Mouse (Mus musculus) heart, postnatal 4 days (tissue): ENCODE results near the gene Zfp346. TPM values are rescaled to one million over a fixed set of nuclear protein-coding genes. Genes with fewer than 3 reads are reported as not detected.

Source experiments
- DNase-seq: peaks from one replicate; pipeline ENCODE4 v3.0.0; 2021
- total RNA-seq, 2 experiments: library from RNA; stranded (reverse); gene quantifications; 2 replicates each; pipeline ENCODE4 v1.2.3; 2021

Zfp346 gene
- total RNA-seq, 2 experiments from 2014 or later = 17.7 to 20.1 TPM

DNA sequence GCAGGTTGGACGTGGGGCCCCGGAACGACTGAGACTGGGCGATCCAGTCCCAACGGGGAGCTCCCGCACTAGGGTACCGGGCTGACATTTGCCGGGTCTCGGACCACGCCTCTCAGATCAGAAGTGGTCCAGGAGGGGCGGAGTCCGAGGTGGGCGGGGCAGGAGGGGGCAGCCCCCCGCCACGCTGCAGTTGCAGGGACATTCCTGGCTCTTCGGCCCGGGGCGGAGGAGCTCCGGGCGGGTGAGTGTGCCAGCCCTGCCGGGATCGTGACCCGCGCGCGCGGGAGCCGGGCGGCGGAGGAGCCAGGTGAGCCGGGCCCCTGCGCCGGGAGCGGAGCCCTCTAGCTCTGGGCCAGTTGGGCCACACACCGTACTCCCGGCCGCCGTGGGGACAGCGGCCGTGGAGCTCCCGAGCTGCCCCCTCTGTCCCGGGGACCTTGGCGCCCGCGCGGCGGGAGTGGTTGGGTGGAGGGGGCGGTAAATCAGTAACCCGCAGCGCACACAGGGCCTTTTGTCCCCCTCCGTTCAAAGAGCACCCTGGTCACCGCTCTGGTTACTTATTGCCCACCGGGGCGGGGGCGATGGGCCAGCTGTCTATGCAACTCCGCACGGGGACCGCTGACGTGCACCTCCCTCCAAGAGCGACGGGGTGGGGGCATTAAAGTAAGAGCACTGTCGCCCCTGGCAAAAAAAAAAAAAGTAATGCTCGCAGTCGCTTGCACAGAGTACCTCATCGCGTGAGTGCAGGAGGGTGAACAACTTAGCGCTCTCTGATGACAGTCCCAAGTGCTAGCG lies 47.7 kb downstream of the Zfp346 start, which contains the start of gene Fgfr4:
TSS of gene Fgfr4 (plus strand) at position 20 of the 795 bp plus-strand sequence.
- DNase-seq = peak; percentile 34

DNA sequence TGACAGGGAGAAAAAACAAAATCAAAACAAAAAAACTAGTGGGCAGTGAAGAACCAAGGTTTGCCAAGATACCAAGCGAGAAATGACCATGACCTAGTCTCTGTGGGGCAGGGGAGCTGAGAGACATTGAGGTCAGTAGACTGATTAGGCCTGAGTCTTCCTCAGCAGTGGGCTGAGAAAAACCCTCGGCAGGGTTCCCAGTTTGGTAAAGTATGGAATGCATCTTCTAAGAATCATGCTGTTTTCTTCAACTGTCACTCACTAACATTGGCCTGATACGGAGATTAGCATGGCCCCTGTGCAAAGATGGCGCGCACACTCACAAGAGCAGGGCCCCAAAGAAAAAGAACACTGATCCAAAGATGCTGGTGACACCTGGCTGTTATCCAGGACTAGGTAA lies 48.8 kb downstream of the Zfp346 start:
- DNase-seq = no peak

DNA sequence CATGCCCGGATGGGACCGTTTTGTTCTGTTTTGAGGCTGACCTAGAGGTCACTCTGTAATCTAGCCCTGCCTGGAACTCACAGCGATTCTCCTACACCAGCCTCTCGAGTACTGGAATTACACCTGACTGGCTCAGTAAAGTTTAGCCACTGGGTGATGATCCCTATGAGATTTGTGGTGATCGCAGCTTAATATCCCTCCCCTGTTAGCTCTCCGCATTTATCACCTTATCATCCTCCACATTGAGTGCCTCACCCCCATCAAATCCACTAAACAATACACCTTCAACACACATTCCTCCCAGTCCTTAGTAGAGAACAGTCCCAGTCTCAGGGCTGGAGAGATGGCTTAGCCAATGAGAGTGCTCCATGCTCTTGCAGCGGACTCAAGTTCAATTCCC lies 57.3 kb downstream of the Zfp346 start:
- DNase-seq = no peak

DNA sequence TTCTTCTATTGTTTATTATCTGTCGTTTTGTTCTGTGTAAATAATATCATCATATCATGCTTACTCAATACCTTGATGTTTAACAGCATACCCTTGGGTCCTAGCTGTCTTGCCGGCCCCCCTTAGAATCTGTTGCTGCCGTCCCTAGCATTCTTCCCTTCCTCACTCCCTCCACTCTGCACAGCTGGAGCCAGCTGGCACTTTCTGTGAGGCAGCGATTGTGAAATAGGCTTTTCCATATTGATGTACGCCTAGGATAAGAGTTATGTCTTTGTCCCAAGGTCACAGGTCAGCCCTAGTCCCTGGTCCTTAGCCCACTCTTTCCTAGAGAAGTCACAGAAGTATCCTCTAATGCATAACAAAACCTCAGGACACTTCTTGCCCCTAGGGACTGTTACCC lies 58.4 kb downstream of the Zfp346 start:
- DNase-seq = peak; percentile 33

DNA sequence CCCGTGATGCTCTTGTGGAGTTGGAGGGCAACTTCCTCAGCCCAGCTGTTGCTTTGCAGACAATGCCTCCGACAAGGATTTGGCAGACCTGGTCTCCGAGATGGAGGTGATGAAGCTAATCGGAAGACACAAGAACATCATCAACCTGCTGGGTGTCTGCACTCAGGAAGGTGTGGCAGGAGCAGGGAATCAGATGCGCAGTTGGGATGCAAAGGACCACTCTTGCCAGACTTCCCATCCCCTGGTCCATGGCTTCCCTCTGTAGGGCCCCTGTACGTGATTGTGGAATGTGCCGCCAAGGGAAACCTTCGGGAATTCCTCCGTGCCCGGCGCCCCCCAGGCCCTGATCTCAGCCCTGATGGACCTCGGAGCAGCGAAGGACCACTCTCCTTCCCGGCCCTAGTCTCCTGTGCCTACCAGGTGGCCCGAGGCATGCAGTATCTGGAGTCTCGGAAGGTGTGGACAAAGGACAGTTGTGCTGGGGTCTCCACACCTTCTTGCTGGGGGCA lies 60.8 kb downstream of the Zfp346 start:
- no peak for DNase-seq

DNA sequence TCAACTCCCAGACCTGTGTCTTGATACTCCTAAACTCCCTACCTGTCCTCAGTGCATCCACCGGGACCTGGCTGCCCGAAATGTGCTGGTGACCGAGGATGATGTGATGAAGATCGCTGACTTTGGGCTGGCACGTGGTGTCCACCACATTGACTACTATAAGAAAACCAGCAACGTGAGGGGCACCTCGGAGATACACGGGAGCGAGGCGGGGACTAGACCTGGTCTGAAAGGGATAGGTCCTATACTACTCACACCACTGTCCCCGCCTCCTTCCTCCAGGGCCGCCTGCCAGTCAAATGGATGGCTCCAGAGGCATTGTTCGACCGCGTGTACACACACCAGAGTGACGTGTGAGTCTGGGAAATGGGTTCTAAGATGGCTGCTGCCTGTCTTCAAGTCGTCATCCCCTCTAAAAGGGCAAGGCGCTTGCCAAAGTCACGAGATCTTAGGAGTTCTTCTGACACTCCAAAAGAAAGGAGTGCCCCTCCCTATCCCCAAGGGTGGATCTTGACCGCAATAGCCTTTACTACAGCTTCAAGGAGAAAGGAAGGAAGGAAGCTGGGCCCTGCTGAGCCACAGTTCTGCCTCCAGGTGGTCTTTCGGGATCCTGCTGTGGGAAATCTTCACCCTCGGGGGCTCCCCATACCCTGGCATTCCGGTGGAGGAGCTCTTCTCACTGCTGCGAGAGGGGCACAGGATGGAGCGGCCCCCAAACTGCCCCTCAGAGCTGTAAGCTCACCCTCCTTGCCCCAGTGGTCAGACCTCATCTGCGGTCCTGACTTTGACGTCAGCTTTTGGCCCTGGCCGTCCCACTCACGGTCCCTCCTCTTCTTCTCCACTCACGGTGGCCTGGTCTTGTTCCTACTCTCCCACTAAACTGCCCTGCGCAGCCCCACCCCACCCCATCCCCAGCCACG lies 62.0 kb downstream of the Zfp346 start:
- DNase-seq = no peak

DNA sequence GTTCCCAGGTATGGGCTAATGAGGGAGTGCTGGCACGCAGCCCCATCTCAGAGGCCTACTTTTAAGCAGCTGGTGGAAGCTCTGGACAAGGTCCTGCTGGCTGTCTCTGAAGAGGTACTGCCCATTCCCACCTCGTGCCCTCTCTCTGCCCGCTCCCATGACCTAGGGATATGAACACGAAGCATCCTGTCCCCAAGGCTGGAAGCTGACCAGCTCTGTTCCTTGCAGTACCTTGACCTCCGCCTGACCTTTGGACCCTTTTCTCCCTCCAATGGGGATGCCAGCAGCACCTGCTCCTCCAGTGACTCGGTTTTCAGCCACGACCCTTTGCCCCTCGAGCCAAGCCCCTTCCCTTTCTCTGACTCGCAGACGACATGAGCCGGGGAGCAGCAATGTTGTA lies 62.7 kb downstream of the Zfp346 start:
- DNase-seq = no peak

DNA sequence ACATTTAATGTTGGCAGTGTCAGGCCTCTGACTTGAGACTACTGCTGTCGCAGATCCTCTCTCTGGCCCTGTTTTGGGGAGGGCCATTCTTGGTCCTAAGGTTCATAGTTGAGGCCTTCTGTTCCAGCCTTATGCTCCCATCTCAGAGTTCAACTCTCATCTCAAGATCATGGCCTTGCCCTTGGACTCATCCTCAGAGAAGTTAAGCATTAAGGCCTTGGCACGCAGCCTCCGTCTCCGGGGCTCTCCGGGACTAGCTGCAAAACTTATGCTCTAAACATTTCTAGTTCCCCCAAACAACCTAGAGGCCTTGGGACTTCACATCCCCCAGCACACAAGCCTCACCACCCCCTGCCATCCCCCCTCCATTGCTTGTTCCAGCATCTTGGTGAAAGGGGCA lies 63.1 kb downstream of the Zfp346 start:
- no peak for DNase-seq

DNA sequence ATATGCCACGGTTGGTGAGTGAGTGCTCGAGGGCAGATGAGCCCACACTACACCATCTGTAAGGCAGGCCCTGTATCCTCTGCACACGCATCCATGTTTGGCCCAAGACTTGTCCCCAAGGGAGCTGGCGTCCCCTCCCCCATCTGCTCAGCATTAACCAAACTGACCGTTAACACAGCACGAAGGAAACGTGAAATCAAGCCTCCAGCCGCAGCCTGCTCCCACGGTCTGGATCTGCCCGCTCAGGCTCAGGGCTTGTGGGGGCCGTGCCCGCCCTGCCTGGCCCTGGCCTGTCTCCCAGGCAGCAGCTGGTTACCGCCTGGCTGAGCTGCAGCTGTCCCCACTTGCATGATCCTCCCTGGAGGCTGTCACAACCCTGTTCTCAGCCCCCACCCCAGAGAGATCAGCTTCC lies 63.9 kb downstream of the Zfp346 start:
- peak; percentile 69 for DNase-seq

DNA sequence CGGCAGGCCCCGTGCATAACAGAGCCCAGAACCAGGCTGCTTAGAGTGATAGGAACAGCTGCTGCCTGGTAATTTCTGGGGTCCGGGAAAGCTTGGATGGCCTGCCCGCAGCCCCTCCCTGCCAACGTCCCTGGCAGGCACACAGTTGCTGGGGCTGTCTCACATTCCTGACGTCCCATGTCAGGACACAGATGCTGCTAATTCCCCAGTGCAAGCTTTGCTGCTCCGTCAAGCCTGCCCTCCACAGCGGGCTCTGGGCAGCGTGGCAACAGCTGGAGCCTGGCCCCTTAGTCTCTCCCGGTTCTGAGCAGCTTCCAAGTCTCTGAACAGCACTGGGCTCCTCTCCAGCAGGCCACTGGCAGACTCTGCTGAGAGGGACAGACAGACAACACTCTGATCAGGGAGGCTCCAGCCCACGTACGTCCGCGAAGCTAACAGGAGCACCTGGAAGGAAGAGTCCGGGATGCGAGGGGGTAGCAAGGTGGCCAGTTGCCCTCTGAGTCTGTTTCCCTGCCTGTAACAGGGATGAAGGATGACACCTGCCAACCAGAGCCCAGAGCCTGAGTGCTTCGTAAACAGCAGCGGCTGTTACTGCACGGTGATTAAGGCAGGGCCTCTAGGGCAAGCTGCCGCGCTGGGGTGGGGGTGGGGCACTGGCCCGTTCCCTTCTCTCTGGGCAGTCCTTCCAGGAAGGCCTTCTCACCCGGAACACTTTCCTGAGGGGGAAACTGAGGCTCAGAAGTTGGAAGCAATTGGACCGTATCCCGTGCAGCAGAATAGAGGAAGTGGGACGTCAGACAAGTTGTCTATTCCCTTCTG lies 66.6 kb downstream of the Zfp346 start:
- peak; percentile 72 for DNase-seq

DNA sequence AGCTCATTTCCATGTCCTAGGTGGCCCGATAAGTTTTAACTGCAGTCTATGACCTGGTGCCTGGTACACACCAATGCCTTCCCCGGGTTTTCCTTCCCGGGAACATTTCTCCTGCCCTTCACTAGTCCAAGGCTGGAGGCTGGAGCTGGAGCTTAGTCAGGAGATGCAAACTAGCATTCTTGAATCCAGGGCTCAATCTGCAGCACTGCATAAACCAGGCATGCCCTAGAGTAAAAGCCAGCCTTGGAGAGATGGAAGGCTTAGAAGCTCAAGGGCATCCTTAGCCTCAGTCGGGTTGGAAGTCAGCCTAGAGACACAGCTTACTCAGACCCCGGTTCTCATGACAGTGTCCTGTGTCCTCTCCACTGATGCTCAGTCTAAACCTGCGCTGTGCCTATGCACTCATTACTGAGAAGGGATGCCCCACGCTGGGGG lies 67.2 kb downstream of the Zfp346 start:
- no peak for DNase-seq

DNA sequence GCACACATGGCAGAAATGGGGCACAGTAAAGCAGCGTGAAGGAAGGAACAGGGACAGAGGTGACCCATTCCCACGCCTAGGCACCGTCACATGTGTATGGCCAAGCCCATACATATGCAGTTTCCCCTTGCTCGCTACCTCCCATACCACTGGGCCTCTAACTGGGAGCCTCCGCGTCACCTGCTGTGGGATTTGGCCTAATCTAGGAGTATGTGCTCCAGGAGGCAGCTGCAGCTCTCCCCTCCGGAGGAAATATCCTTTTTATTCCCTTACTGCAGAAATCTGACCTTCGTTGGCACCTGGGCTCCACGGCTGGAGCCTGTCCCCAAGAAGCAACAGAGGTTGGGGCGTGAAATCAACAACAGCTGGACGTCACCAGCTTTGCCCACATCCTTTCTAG lies 69.2 kb downstream of the Zfp346 start:
- DNase-seq = no peak

DNA sequence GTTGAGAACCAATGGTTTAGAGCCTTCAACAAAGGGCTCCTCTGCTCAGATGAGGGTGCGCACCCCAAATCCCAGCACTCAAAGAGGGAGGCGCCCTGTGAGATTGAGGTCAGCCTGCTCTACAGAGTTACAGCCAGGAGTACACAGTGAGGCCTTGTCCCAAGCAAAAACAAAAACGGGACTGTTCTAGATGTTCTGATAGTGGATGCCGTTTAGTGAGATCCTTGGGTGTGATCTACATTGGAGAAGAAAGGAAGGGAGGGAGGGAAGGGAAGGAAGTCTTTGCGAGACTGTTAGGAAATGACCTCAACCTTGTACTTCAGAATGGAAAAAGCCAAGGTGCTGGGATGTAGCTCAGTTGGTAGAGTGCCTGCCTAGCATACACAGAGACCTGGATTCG lies 71.2 kb downstream of the Zfp346 start:
- DNase-seq = no peak

DNA sequence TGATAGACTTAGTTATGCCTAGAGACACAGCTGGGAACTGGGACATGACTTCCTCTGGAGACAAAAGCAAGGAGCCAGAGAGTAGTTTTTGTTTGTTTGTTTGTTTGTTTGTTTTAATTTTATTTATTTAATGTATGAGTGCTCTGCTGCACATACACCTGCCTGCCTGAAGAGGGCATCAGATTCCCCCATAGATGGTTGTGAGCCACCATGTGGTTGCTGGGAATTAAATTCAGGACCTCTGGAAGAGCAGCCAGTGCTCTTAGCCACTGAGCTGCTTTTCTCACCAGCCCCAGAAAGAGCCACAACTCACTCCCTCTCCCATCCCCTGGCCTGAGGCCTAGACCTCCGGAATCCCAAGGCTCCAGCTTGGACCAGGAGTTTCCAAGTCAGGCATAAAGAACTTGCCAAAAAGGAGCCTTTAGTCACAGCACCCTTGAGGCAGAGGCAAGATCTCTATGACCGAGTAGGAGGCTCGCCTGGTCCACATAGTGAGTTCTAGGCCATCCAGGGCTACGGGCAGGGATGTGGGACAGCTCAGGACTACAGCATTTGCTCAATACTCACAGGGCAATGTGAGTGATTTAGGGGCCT lies 72.9 kb downstream of the Zfp346 start:
- peak; percentile 45 for DNase-seq

DNA sequence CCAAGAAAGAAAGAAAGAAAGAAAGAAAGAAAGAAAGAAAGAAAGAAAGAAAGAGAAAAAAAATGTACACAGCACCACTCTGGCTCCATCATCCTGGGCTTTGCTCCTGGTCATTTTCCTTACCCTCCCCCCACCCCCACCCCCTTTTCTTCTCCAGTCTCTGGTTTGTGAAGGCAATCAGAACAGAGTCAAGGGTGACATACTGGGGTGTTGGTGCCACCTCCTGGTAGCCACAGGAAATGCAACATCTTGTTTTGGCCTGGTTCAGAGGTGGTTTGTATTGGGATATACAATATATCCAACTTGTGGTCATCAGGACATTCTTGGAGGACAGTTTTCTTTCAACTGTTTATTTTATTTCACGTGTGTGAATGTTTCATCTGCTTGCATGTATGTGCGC lies 73.4 kb downstream of the Zfp346 start:
- DNase-seq = peak; percentile 84

DNA sequence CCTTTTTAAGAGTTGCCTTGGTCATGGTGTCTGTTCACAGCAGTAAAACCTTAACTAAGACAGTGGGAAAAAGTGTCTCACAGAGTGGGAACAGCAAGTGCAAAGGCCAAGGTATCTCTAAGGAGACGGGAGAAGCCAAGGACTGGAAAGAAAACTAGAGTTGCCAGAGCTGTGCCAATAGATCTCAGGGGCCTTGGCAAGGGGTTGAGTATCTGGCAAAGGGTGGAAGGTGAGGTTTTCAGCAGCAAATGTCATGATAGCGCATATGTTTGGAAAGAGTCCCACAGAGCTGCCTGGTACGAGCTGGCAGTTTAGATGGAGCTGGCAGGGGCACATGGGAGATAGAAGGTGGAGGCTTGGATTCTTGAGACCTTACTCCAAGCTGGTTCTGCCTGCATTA lies 74.5 kb downstream of the Zfp346 start:
- DNase-seq = no peak

DNA sequence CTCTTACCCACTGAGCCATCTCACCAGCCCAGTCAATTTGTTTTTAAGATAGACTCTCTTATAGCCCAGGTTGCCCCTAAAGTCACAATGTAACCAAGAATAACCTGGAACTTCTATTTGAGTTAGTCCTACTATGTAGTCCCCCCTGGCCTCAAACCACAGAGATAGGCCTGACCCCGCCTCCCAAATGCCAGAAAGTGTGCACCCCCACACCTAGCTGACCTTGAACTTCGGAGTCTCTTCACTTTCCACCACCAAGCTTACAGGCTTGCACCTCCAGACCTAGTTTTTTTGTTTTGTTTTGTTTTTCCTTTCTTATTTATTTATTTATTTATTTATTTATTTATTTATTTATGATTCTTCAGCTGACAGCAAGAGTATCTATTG lies 76.7 kb downstream of the Zfp346 start:
- DNase-seq = no peak

DNA sequence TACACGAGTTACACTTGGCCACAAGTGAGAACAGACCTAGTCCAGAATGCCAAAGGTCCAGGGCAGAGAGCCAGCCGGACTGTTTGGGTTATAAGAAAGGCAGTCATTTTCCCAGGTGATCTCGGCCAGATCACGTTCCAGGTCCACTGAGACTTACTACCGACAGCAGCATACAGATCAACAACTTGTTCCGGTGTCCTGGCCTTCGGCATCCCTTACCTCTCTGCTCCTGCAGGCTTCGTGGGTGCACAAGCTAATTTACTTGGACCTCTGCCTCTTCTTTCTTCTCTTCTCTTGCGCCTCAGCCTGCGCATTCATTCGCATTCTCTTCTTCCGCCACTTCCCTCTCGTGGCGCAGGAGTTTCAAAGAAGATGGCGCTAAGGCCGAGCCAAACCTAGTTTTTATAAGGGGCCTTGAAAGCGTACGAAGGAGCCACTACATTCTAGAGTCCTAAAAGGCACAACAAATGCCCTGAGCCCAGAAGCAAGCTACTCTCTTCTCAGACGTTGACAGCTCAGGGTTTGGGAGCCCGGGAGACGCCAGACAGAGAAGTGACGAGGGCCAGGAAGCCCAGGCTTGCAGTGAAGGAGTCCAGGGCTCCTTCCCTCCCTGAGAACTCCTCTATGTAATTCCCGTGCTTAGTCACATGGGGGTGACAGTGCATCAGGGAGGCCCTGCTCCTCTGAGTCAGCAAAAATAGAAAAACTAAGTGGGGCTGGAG lies 77.2 kb downstream of the Zfp346 start:
- DNase-seq = peak; percentile 77

DNA sequence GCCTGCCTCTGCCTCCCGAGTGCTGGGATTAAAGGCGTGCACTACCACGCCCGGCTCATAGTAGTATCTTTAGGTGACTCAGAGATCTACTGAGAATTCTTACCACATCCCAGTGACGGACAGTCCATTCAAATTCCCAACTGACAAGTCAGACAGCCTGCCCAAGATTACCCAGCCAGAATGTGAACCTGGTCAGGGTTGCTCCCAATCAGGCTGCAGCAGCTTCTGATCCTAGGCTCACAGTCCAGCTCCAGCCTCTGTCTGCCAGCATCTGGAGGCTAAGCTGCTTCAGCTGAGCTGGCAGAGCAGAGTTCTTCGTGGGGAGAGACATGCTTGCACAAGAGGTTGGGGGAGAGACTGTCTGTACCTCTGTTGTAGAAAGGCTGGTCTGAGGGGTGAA lies 78.3 kb downstream of the Zfp346 start:
- no peak for DNase-seq
